ENCODE assay signal across 8 mouse cellular contexts in genomic region chr17:86293247-86293744, GRCm38 (mm10).
A peak's percentile ranks its signal among the peaks of the same experiment; 100 is the strongest.
DNase-seq lines count a peak whose midpoint lies in the region; ATAC-seq and TF ChIP-seq lines count a peak whose summit lies in the region.

No protein-coding gene starts in this region.

- no peak overlapping the region for H3K4me2 ChIP-seq in forebrain, embryonic 11.5 days (ENCODE audit: low read depth, low read length, severe bottlenecking)

- DNase-seq in layer of hippocampus, adult 11-12 months (ENCODE audit: low spot score): peak; percentile 61
- DNase-seq in layer of hippocampus, postnatal 36 days: no peak
- DNase-seq in forebrain, embryonic 11.5 days (ENCODE audit: low spot score): peak; percentile 65
- DNase-seq in heart, postnatal 36 days: peak; percentile 71 to 72
- peak; percentile 69 for DNase-seq in liver
- DNase-seq in naive thymus-derived CD4-positive, alpha-beta T cell, adult 2 months (ENCODE audit: low read depth): peak; percentile 87
- DNase-seq in left cerebral cortex, adult 8-10 months (ENCODE audit: low spot score in 2 of 2): no peak

- TF ChIP-seq CTCF in bone marrow, adult 2 months (IDR thresholded peaks at IDR 0.05; ENCODE audit: control insufficient read depth, insufficient read depth, low read length): peak; percentile 25; the same call in 1 of the 2 replicates

- ATAC-seq in forebrain, embryonic 11.5 days (replicated peaks; ENCODE audit: low FRiP score): no peak

- WGBS in bone marrow, adult 2 months: 5% methylated on average over 10 of the region's 10 CpGs
- 49% methylated on average over 9 of the region's 10 CpGs for whole genome bisulfite sequencing in forebrain, embryonic 11.5 days

- intact Hi-C loops in heart, postnatal 36 days (cut with DNase I): loop anchor here (2.0 kb wide), 3 partner anchors 38 to 154 kb away; partner anchors contain the start of gene Prkce

- peaks cover 1% of the 10 kb centered on the region; the same call in 1 of the 2 replicates for H3K4me1 ChIP-seq in bone marrow, adult 2 months (ENCODE audit: control insufficient read depth, insufficient read depth, low read length)
- H3K4me1 ChIP-seq in forebrain, embryonic 11.5 days (replicated peaks; ENCODE audit: control insufficient read depth, insufficient read depth, low read length): no peaks in the 10 kb centered on the region; the same call in 1 of the 2 replicates

- H3K9me3 ChIP-seq in forebrain, embryonic 11.5 days (ENCODE audit: control insufficient read depth, low read length): no peaks in the 10 kb centered on the region

- no peak for TF ChIP-seq POLR2A in bone marrow, adult 2 months (IDR thresholded peaks at IDR 0.05; ENCODE audit: borderline replicate concordance, control insufficient read depth, low read depth, low read length)

- no peaks in the 10 kb centered on the region for H3K36me3 ChIP-seq in forebrain, embryonic 11.5 days (ENCODE audit: control insufficient read depth, insufficient read depth, low read length)

- H3K27ac ChIP-seq in bone marrow, adult 2 months (ENCODE audit: control insufficient read depth, insufficient read depth, low read depth, low read length, poor library complexity): no peak overlapping the region
- no peak overlapping the region for H3K27ac ChIP-seq in forebrain, embryonic 11.5 days (ENCODE audit: low read depth, low read length)

- H3K9ac ChIP-seq in forebrain, embryonic 11.5 days (ENCODE audit: low read length): no peak overlapping the region

- H3K4me3 ChIP-seq in bone marrow, adult 2 months (replicated peaks; ENCODE audit: control insufficient read depth, low read depth, low read length): peak overlapping the region; percentile 40
- H3K4me3 ChIP-seq in forebrain, embryonic 11.5 days (ENCODE audit: low read depth, low read length): no peak overlapping the region

- H3K27me3 ChIP-seq in forebrain, embryonic 11.5 days (ENCODE audit: control insufficient read depth, insufficient read depth, low read length): no peaks in the 10 kb centered on the region

Comparison
In these comparisons a context has a peak if more than half of its experiments do, and no peak if none do; other contexts are left out.
1. DNase-seq: peak in layer of hippocampus, adult 11-12 months (single experiment), forebrain, embryonic 11.5 days (single experiment), heart, postnatal 36 days (2 of 2), liver (single experiment) and naive thymus-derived CD4-positive, alpha-beta T cell, adult 2 months (single experiment); none in layer of hippocampus, postnatal 36 days (0 of 2) and left cerebral cortex, adult 8-10 months (0 of 2).